Mouse (Mus musculus): ENCODE data around the gene Stk16. TPM values are rescaled to one million over a fixed set of nuclear protein-coding genes. Genes with fewer than 3 reads are reported as not detected.
"Not testable (repeated sequence)": the region's sequence is repeated elsewhere in the genome, so short reads cannot be mapped to it uniquely, and the experiment has no call there.

The Stk16 gene
- total RNA-seq, 2 experiments from 2014 or later, result 88.6 to 93.7 TPM

DNA sequence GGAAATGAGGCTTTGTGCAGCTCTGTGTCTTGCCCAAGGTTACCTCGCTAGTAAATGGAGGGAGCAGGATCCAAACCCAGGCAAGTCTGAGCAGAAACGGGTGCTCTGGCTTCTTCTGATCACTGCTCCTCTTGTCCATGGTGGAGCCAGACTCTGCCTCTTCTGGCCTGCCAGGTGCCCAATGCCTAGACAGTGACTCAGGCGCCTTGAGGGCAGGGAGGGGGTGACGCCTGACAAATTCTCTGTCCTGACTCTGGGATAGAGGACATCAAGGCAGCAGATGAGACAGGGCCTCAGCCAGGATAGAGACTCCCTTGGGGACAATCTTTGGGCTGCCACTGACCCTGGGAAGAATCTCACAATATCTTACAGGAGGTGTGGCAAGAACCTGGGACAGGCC, 20.6 kb downstream of the Stk16 start:
- H3K4me3 ChIP-seq, result no peak overlapping the region
- TF ChIP-seq CTCF (conservative IDR thresholded peaks at IDR 0.05), result no peak
- DNase-seq (ENCODE audit: low spot score in 2 of 2), result no peak
- no peak overlapping the region for H3K27ac ChIP-seq

DNA sequence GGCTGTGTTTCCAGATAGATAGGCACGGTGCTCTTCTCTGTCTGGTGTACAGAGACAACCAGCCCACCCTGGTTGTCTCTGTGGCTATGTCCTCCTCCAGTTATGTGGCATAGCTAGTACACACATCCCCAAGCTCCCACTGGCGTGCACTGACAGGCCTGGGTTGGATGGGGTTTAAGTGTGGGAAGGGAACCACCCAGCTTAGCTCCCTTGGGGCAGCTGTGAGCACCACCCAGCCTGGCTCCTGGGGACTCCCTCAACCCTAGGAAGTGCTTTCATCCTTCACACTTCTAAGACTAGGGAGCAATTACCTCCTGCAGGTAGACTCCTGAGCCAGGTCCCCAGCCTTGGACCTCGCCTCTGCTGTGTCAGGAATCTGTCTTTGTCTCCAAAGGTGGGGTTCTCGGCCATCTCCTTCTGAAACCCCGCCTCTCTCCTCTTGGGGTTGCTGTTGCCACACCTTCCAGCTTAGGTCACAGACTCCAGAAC, 21.1 kb downstream of the Stk16 start, which contains the start of gene A630095N17Rik:
Gene A630095N17Rik, minus strand, starts transcription at position 439 of the 489 bp plus-strand sequence.
- no peak for DNase-seq (ENCODE audit: low spot score in 2 of 2)
- no peak within 1 kb of the TSS for H3K27ac ChIP-seq
- no peak for TF ChIP-seq CTCF (conservative IDR thresholded peaks at IDR 0.05)
- H3K4me3 ChIP-seq, result no peak within 1 kb of the TSS

DNA sequence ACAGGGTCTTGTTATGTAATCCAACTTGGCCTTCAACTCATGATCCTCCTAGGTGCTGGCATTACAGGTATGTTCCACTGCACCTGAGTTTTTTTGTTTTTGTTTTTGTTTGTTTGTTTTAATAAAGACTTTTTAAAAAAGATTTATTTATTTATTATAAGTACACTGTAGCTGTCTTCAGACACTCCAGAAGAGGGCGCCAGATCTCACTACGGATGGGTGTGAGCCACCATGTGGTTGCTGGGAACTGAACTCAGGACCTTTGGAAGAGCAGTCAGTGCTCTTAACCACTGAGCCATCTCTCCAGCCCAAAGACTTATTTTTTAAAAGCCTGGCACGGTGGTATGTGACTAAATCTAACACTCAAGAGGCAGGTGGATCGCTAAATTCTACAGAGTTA, 21.9 kb downstream of the Stk16 start:
- H3K4me3 ChIP-seq; DNase-seq (ENCODE audit: low spot score in 2 of 2); H3K27ac ChIP-seq: not testable (repeated sequence)
- TF ChIP-seq CTCF (conservative IDR thresholded peaks at IDR 0.05), result peak; percentile 57

DNA sequence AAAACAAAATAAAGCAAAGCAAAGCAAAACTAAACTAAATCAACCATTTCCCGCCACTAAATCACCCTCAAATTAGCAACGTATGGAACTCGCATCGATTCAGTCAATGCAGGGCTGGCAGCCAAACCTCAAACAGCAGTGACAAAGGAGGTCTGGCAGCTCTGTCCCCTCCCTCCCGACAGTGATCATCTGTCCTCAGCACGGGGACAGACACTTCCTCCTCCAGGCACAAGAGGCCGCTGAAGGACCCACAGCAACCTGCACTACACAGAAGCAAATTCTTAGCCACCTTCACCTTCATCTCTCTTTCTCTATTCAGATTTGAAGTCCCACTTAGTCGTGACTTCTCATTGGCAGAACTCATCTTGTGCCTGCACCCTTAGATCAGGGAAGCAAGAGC, 24.0 kb downstream of the Stk16 start:
- H3K27ac ChIP-seq, result peak overlapping the region; percentile 44; the same call in 1 of the 2 replicates
- TF ChIP-seq CTCF (conservative IDR thresholded peaks at IDR 0.05), result peak; percentile 89
- H3K4me3 ChIP-seq, result no peak overlapping the region
- DNase-seq (ENCODE audit: low spot score in 2 of 2), result peak; percentile 64 to 79

DNA sequence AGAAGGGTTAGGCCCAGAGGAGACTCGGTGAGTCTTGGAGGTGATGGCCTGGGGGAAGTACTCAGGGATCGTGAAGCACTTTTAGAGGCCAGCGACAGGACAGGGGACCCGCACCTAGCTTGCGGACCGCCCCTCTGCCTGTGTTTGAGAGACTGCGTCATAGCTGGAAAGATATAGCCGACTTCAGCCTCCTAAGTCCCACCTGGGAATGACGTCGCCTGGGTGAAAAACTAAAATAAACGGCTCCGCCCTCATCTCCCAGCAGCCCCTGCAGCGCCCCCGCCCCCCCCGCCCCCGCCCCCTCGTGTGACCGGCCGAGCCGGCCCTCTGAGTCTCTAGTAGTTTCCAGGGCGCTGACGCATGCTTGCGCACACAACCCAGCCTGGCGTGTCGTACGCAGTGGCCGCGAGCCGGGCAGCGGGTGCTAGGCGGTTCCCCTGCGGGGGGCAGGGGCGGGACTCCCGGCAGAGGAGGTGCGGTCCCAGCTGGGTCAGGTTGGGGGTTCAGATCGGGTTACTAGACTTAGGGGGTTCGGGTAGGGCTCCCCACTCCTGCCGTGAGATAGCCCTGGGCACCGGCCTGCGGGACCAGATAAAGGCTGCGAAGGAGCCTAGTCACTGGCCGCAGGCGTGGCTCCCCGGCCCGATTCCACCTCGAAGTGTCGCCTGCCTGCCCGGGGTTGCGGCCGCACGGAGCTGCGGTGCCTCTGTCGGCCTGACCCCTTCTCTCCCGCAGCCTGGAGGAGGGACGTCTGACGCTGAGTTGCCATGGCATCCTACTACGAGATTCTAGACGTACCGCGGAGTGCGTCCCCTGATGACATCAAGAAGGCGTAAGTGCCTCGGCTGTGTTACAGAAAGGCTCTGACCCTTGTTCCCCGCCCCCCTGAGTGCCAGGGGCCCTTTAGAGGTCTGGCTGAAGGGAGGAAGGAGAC, 25.7 kb downstream of the Stk16 start, which contains the start of gene Dnajb2:
Gene Dnajb2, plus strand, starts transcription at position 290 of the 934 bp plus-strand sequence.
- Histone ChIP-seq H3K4me3 (peak within 1 kb of the TSS; percentile 97), H3K27ac (peak within 1 kb of the TSS; percentile 100)
- peak; percentile 80 to 81 for DNase-seq (ENCODE audit: low spot score in 2 of 2)
- TF ChIP-seq CTCF (conservative IDR thresholded peaks at IDR 0.05), result no peak

DNA sequence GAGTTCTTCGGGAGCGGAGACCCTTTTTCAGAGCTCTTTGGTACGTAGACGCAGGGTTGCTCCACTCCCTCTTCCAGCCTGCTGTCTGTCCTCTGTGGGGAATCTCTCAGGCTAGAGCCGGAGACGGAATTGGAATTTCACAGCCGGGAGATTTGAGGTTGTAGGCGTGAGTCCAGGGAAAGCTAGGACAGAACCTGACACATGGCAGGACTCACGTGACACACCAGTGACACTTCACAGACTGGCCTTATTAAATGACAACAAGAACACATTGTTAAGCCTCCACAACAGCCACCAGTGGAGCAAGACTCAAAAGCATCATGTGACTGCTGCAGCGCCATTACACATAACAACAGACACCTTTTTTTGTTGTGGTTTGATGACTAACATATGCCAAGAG, 29.0 kb downstream of the Stk16 start:
- peak overlapping the region; percentile 81 for H3K27ac ChIP-seq
- no peak overlapping the region; the same call in 1 of the 2 replicates for H3K4me3 ChIP-seq
- TF ChIP-seq CTCF (conservative IDR thresholded peaks at IDR 0.05), result no peak
- no peak for DNase-seq (ENCODE audit: low spot score in 2 of 2)

DNA sequence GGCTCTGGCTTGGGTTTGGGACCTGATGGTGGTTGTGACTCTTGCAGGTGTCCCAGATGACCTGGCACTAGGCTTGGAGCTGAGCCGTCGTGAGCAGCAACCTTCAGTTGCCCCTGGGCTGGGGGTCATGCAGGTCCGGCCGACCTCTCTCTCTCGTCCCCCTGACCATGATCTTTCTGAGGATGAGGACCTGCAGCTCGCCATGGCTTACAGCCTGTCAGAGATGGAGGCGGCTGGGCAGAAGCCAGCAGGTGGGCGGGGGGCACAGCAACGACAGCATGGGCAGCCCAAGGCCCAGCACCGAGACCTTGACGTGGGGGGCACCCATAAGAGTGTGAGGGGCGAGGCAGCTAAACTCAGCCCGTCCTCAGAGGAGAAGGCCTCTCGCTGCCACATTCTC, 32.8 kb downstream of the Stk16 start:
- no peak for TF ChIP-seq CTCF (conservative IDR thresholded peaks at IDR 0.05)
- Histone ChIP-seq H3K4me3 (no peak overlapping the region), H3K27ac (no peak overlapping the region)
- no peak for DNase-seq (ENCODE audit: low spot score in 2 of 2)

DNA sequence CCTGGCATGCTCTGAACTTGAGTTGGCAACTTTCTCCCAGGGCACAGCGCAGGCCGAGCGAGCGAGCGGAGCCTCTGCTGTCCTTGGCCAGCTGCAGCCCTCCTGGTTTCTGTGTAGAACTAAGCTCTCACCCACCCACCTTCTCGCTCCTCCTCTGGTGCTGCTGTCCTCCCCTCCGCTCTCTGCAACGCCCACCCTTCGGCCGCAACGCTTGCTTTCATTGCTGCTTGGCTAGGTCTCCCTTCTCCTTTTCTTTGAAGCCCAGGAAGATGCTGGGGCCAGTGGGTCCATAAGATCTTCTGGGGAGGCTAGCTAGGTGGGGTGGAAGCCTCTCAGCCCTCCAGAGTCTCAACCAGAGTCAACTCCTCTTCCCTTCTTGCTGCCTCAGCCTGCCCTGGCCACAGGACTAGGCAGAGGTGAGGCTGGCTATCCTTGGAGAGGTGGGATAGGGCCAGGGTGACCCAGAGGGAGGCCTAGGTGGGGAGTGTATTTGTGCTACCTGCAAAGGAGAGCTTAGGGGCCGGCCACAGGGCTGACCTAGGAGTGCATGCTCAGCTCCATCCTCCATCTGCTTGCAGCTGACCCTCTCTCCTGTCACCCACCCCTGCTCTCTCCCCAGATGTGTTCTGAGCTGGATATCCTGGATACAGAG, 33.7 kb downstream of the Stk16 start:
- H3K4me3 ChIP-seq, result no peak overlapping the region
- no peak for DNase-seq (ENCODE audit: low spot score in 2 of 2)
- peak overlapping the region; percentile 43; the same call in 1 of the 2 replicates for H3K27ac ChIP-seq
- TF ChIP-seq CTCF (conservative IDR thresholded peaks at IDR 0.05), result no peak

DNA sequence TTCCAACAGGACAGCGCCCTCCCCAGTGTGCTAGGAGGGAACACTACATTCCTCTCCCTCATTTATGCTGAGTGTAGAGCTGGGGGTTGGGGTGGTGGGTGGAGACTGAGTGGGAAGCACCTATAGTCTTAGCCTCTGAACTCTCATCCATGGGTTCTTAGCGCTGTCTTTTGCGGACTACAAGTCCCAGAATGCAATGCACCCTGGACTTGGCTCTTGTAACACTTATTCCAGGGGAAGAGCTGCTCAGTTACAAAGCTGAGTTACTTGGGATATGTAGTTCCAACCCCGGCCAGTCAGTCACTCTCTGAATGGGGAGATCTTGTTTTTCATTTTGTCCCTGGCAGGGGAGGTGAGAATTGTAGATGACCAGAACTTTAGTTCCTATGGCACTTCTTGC, 34.2 kb downstream of the Stk16 start:
- peak; percentile 64 to 72 for DNase-seq (ENCODE audit: low spot score in 2 of 2)
- Histone ChIP-seq H3K27ac (peak overlapping the region; percentile 82; the same call in 1 of the 2 replicates), H3K4me3 (no peak overlapping the region)
- peak; percentile 22; the same call in 1 of the 2 replicates for TF ChIP-seq CTCF (conservative IDR thresholded peaks at IDR 0.05)

DNA sequence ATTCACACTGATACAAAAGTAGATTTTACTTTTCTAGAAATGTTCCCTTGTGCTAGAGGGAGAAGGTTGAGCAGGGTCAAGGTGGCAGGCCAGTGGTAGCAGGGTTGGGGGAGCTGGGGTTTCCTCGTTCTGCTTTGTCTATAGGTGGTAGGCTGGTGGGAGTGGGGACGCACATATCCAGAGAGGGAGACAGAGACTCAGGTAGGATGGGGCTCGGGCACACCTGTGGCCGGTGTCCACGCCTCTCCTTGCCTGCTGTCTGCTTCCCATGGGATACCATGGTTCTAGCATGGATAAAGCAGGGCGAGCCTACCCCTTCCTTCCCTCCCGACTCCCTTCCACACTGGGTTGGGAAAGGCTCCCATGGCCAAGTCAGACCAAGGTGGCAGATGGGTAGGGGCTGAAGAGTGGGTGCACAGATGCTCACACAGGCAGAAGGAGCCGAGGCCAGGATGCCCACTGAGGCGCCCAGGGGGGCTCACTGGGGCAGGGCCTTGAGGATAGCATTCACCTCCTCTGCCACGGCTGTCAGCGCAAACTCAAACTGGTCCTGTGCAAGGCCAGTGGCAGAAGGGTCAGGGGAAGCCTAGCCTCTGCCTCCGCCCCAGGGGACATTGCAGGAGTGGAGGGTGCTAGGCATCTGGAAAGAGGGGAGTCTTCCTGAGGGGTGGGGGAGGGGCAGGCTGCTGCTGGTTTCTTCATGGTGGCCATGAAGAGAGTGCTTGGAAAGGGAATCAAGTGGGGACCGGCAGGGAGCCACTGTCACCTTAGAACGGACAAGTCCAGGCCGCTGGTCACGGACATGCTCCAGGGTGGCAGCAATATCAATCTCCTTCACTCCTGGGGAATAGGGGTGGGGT, 36.7 kb downstream of the Stk16 start:
- no peak for TF ChIP-seq CTCF (conservative IDR thresholded peaks at IDR 0.05)
- DNase-seq (ENCODE audit: low spot score in 2 of 2), result no peak
- no peak overlapping the region for H3K4me3 ChIP-seq
- H3K27ac ChIP-seq, result peak overlapping the region; percentile 82

DNA sequence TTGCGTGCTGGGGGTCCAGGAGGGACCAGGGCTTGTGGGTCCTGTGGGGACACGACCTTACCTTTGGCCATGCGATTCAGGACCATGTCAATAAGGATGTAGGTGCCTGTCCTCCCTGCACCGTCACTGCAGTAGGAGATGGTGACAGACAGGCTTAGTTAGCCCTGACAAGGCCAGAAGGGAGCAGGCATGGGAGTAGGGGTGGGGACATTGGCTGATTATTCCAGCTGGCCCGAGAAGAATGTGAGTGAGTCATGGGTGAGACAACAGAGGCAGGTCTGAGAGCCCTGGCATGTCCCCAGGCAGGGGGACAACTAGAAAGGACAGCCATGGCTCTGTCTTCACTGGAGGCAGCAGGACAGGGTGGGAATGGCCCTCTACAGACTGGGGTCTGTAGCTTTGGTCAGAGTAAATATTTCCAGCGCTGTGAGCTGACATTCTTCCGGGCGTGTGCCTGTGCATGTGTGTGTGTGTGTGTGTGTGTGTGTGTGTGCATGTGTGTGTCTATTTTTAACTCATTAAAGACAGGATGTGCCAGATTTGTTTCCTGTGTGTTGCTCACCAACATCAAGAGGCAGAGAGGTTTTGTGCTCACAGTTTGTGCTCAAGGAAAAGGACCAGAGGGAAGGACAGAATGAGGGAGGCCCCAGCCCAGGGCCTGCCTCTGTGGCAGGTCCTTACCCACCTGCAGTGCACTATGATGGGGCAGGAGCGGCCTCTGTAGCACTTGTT, 37.6 kb downstream of the Stk16 start:
- no peak for DNase-seq (ENCODE audit: low spot score in 2 of 2)
- no peak for TF ChIP-seq CTCF (conservative IDR thresholded peaks at IDR 0.05)
- H3K27ac ChIP-seq, result peak overlapping the region; percentile 82
- H3K4me3 ChIP-seq, result no peak overlapping the region

All from layer of hippocampus, adult 2 months (tissue).